Mouse (Mus musculus) activated CD4-positive, CD25-positive, alpha-beta regulatory T cell, adult 4 months (primary cell): ENCODE measurements around the gene Kcnc4. TPM values are rescaled to one million over a fixed set of nuclear protein-coding genes. Genes with fewer than 3 reads are reported as not detected.
A peak's percentile ranks its signal among the peaks of the same experiment; 100 is the strongest.

ENCODE experiments used
- ATAC-seq: one replicate; pipeline ENCODE4 v1.8.0; 2017
- polyA plus RNA-seq, 2 experiments: library from polyadenylated mRNA; unstranded; fragments of 100-300 nt; shearing (Covaris generic); gene quantifications; one replicate each; pipeline ENCODE4 v1.2.1; 2017

Gene Kcnc4
- not detected for polyA plus RNA-seq

DNA sequence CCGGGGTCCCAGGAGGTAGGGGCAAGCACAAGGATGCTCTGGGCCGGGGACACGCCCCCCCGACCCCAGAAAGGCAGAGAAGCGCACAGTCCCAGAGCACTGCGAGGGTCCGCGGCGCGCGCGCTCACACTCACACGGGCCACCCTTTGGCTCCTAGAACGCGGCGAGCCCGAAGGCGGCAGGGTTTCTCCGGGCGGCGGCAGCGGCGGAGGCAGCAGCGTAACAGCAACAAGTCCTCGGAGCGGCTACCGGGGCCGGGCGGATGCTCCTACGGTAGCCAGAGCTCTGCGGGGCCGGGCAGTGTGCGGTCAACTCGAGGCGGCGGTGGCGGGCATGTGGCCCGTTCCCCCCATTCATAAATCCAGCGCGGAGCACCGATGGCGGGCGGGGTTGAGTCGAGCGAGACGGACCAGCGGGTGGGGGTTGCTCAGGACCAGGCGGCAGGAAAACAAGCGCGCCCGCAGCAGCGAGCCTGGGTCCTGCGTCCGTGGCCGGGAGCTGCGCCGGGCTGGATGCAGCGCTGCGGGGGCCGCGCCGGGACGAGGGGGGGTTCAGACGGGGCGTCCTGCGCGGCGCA is at the start of gene Kcnc4:
Kcnc4 (minus strand) TSS at position 357 of the 577 bp plus-strand sequence.
- ATAC-seq, result no peak

DNA sequence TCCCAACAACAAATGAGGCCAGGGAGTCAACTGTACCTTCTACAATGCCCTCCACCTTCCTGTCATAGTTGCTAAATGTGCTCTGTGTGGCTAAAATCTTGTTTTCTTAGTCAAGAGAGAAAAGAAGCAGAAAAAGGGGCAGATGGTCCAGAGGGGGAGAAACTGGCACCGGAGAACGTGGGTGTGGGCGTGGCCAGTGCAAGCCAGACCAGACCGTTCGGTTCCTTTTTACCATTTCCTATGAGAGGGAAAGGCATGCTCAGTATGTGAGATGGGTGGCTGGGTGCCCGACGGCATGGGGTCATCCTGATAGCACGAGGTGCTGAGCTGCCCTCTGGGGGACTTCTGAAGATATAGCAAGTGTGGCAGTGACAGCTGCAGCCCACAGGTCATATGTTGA is 49.3 kb upstream of the Kcnc4 start:
- ATAC-seq, result no peak

DNA sequence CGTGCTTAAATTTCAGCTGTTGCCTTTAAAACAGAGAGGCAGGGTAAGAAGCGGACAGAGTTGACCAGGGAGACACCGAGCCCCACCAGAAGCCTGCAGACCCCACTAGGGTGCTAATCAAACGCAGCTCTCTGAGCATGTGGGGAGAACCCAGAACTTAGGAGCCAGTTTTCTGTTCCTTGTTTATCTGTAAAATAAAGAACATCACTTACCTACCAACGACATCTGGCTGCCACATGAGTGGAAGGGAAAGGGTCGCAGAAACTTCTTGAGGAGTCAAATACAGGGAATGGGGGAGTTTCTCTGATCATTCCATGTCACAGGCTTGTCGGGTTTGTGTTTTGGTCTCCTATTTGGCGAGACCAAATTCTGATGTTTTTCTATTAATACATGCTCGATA is 48.6 kb upstream of the Kcnc4 start:
- no peak for ATAC-seq

DNA sequence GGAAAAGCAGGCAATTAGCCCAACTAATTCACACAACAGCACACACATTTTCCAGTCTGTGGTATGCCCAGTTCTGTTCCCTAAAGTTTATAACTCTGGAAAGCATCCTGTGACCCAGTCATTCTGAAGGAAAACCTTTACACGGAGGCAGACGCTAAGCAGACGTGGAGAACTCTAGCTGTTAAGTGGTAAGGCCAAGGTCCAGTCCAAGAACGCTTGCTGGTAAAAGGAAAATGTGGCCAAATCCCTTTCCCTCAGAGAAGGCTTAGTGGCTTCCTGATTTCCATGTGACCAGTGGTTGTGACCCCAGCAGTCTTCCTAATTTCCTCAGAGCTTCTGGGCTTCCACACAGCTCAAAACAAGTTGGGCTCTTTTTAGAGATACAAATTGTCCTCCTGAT is 47.2 kb upstream of the Kcnc4 start:
- no peak for ATAC-seq

DNA sequence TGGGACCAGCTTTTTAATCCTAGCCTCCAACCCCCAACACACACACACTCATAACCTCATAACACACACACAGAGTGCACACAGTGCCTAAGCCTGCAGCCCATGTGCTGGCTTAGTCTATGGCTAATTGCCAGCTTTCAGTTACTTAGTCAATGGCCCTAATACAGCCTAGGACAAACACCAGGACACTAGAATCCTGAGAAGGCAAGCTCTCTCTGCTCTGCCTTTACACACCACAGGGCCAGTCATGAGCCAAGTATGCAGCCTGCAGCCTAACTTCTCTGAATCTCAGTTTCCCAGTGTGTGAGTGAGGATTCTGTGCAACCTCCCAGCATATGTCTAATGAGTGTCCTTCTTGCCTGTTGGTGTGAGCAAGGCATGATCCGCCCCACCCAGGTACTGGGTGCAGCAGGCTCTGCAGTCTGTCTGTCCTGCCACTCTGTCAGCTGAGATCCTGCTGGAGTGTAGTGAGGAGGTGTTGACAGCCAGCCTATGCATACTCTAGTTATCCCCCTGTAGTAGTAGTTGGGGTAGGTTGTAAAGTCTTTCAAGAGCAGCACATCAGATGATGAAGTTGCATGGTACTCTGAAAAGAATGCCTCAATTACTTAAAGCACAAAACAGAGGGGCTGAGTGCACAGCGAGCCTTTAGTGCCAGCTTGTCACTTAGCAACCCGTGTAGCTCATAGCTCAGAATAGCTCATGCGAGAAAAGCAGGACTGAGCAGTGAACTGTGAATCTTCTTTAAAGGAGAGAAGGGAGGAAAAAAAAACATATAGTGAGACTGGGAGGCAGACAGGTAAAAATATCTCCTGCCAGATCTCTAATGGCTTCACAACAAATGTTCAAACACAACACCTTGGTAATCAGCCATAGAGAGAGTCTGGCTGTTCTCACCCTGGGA is 46.4 kb upstream of the Kcnc4 start:
- ATAC-seq, result no peak

DNA sequence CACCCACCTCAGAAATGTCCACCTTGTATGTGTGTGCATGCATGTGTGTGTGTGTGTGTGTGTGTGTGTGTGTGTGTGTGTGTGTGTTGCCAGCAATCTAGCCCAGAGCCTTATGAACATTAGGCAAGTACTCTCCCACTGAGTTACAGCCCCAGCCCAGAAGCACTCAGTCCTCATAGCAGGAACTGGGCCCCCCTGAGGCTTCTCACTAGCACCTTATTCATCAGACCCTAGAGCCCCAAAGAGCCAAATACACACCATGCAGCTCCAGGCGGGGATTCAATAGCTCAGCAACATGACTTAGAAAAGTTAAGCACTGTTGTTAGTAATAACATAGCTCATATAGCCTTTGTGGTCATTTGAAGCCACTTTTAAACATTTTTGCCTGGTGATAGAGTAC is 45.2 kb upstream of the Kcnc4 start:
- no peak for ATAC-seq

GRCm38 (mm10) chr3:107503716-107504115 is 44.4 kb upstream of the Kcnc4 start:
- ATAC-seq, result no peak

- ATAC-seq, result no peak
Observed at GRCm38 (mm10) chr3:107501702-107502151, 42.4 kb upstream of the Kcnc4 start.

DNA sequence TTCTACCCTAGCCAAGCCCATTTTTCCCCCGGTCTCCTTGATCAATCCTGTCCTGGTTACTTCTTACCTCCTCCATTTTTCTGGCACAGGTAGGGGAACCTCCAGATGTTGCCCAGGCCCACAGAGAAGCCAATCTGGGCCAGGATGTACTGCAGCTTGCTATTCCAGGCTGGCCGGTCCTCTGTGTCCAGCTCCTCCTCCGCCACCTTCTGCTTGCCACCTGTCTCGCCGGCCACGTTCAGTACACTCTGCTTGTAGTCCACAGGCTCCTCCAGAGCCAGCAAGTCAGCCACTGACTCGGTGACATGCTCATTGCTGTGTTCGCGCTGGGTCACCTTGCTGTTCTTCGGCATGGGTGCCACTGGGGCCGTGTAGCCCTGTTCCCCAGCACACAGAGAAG is 40.9 kb upstream of the Kcnc4 start:
- no peak for ATAC-seq

DNA sequence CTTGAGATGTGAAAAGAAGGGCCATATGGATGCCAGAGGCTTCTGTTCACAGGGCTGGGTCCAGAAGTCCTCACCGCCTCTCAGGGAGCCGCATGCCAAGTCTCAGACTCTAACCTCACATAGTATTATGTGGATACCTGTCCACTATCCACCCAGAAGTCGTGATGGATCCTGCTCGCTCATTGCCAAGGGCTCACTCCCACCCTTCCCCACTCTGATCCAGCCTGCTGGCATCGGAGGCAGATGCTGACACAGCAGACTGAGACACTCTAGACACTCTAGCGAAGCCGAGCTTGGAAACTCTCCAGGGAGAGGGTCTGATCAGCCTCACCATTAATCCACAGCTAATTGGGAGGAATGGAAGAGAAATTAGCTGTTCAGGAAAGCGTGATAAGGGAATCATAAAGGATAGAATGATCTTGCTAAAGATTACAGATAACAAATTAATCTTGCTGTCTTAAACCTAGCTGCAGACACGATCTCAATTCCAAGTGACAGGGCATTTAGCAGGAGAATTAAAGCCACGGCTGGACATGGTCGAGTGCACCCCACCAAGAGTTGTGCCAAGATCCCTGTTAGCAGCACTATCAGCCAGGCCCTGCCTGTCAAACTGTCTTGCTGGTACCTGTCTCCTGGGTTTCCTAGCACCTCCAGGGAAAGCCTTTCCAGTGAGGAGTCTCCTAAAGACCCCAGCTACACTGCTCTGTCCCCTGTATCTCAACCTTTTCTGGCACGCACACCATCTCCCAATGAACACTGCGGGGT is 36.9 kb upstream of the Kcnc4 start:
- no peak for ATAC-seq

DNA sequence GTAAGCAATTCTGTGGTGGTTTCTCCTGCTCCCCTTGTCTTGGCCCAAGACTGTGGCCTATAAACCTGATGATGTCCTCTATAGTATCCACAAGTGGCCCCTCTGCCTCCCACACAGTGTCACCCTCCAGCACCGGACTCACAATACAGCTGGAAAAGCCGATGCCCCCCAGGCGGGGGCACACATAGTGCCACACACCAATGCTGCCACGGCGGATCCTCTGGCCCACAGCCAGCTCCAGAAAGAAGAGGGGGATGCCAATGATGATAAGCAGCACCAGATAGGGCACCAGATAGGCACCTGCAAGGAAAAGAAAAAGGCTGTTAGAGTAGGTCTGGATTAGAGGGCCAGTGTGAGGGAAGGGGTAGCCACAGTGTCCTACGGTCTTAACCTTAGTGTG is 36.2 kb upstream of the Kcnc4 start:
- no peak for ATAC-seq

GRCm38 (mm10) chr3:107491459-107491858 is 32.1 kb upstream of the Kcnc4 start:
- ATAC-seq, result no peak

DNA sequence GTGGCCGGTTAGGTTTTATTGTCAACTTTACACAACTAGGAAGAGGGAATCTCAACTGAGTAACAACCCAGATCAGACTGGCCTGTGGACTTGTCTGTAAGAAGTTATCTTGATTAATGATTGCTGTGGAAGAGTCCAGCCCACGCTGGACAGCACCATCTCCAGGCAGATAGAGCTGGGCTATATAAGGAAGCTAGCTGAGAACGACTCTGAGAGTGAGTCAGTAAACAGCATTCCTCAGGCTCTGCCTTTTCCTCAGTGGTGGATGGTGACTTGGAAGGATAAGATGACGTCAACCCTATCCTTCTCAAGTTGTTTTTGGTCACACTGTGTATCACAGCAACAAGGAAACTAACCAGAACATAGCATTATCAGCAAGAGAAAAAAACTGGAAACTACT is 29.3 kb upstream of the Kcnc4 start:
- ATAC-seq, result no peak

- ATAC-seq, result peak; percentile 46
Observed at GRCm38 (mm10) chr3:107483290-107483689, 23.9 kb upstream of the Kcnc4 start.

GRCm38 (mm10) chr3:107480660-107481059 is 21.3 kb upstream of the Kcnc4 start:
- no peak for ATAC-seq

- peak; percentile 59 for ATAC-seq
Observed at GRCm38 (mm10) chr3:107472198-107472597, 12.8 kb upstream of the Kcnc4 start.

DNA sequence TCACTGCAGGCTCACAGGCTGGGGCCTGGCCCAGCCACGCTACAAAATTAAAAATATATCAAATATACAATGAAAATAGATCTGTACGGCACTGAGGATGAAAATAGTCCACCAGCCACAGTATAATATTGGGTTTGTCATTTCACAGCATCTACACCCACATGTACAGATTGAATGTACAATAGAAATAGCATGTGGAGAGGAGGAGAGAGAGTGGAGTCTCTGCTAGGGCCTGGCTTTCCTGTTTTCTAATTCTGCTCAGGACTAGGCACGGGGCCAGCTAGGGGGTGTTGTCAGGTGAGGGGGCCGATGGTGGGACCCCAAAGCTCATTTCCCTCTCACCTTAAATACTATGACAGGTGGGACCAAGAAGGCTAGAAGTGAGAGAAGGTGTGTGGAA is 9.7 kb upstream of the Kcnc4 start:
- no peak for ATAC-seq

DNA sequence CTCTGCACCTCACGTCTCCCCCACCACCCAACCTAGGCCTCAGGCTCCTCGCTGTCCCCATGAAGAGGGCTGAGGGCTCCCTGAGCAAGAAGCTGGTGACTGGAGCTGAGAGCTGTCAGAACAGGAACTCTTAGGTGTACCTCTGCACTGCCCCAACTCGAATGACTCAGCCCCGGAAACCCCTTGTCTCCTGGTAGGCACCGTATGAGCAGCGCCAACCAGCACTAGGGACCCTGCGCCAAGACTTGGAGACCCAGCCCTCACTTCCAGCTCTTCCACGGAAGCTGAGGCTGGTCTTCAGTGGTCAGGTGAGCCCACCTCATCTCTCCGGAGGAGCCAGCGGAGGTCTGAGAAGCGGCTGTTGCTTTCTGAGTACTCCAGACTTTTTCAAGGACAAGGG is 8.8 kb upstream of the Kcnc4 start:
- no peak for ATAC-seq

DNA sequence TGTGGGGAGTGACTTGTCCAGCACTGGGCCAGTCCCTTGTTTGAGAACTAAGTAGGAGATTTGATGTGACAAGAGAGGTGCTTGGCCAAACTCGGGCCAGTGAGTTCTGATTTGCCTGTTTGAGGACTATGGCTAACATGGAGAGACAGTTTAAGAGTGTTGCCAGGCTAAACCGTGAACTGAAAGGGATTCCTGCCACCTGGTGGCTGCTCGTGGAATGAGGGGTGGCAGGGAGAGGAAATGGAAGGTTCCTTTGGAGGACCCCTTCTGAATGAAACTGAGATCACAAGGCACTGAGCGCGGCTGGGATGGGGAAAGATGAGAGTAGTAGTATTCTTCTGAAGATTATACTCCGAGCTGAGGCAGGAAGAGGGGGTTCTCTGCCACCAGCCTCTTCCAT is 7.2 kb upstream of the Kcnc4 start:
- ATAC-seq, result peak; percentile 77

DNA sequence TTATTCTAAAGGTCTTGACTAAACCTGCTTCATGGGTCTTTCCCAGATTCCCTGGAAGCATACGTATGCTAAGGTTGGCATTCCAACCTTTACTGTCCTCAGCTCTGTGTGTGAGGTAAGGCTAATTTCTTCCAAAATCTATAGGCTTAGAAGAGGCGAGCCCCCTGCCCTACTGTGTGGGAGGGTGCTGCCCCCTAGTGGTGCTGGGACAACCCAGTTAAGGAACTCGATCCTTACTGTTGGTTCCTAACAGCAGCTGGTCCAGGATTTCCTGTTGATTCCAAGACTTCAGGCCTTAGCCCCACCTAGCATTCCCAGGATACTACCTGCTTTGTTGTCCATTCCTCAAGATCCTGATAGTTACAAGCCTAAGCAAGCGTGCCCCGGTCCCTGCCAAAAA is 2.8 kb upstream of the Kcnc4 start:
- peak; percentile 36 for ATAC-seq

- ATAC-seq, result no peak
Observed at GRCm38 (mm10) chr3:107459773-107460431, 550 bp upstream of the Kcnc4 start.

DNA sequence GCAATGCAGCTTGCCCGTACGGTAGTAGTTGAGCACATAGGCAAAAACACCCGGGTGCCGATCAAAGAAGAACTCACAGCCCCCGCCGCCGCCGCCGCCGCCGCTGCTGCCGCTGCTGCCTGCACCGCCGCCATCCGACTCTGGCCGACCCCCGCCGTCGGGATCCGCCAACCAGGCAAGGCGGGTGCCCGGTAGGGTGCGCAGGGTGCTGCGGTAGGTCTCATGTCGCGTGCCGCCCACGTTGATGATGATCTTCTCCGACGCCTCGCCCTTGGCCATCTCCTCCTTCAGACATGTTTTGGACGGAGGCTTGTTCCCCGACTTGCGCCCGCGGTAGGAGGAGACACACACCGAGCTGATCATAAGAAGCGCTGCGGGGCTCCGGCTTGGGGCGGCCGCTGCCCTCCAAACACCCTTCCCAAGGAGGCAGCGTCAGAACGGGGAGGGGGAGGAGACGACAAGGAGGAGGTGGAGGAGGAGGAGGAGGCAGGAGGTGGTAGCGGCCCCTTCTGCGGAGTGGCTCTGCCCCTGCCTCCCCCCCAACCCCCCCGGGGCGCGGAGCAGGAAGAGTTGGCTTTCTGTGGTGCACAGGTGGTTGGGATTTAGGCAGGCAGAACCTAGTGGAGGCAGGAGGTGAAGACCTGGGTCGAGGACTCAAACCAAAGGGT is 690 bp downstream of the Kcnc4 start:
- ATAC-seq, result no peak
